Mouse (Mus musculus): ENCODE data around the gene Fam83g.

DNA sequence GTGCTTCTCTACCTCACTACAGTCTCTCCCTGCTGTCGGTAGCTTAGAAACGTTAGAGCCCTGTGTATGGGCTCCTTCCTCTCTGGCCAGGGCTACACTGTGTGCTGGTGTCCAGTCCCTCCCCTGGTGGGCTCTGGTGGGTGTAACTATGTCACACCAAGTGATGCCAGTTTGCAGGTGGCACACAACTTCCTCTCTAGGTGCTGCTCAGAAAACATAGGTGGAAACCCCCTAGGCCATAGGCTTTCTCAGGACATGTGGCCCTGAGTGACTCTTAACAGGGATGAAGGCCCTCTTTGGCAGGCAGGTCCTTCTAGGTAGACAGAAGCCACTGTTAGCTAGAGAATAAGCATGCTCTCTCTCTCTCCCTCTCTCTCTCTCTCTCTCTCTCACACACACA is 26.5 kb upstream of the Fam83g start:
- no peak for TF ChIP-seq EP300 (IDR thresholded peaks at IDR 0.05; ENCODE audit: low read depth)
- TF ChIP-seq CTCF (IDR thresholded peaks at IDR 0.05; ENCODE audit: low read depth), result no peak
